Mouse (Mus musculus) gastrocnemius, adult 2 months (tissue): Measurements from ENCODE around the gene Mrps15. TPM values are rescaled to one million over a fixed set of nuclear protein-coding genes. Genes with fewer than 3 reads are reported as not detected.
"Not testable (repeated sequence)": the region's sequence is repeated elsewhere in the genome, so short reads cannot be mapped to it uniquely, and the experiment has no call there.

ENCODE experiments used
- DNase-seq: peaks from one replicate; pipeline ENCODE4 v3.0.0; 2022
- H3K27ac ChIP-seq: fragments of 200-600 bp; 2 replicates; pipeline ENCODE4 v1.8.1; 2022; ENCODE audit warnings: mild to moderate bottlenecking
- H3K4me3 ChIP-seq: fragments of 200-600 bp; 2 replicates; pipeline ENCODE4 v1.8.1; 2022; ENCODE audit warnings: mild to moderate bottlenecking, moderate library complexity
- CTCF ChIP-seq: fragments of 200-600 bp; IDR thresholded peaks from 2 replicates; pipeline ENCODE4 v1.8.1; 2022; ENCODE audit warnings: antibody characterized with exemption, mild to moderate bottlenecking, moderate library complexity
- intact Hi-C: fragments of 180-260 bp; cut with DNase I; formaldehyde crosslinking; loops from one replicate; pipeline ENCODE4 v1.15.1; 2025
- total RNA-seq, 2 experiments: library from RNA; stranded (reverse); gene quantifications; 2 replicates each; pipeline ENCODE4 v1.2.3; 2021

Gene Mrps15
- total RNA-seq, 2 experiments from 2014 or later: 72.3 to 86.8 TPM

- H3K27ac ChIP-seq: no peak overlapping the region
- peak; percentile 15 for DNase-seq
- H3K4me3 ChIP-seq: no peak overlapping the region
- no peak for TF ChIP-seq CTCF
- intact Hi-C loops: no loop called here
Measured at GRCm38 (mm10) chr4:126084382-126084781, 37.7 kb downstream of the Mrps15 start.

GRCm38 (mm10) chr4:126085996-126086576 lies 39.4 kb downstream of the Mrps15 start:
- peak; percentile 93 for TF ChIP-seq CTCF
- peak overlapping the region; percentile 82 for H3K27ac ChIP-seq
- intact Hi-C loops: loop anchor here (1.0 to 5.0 kb wide), 2 partner anchors 27 to 76 kb away; partner anchors contain the start of gene Sh3d21
- H3K4me3 ChIP-seq: peak overlapping the region; percentile 37
- peak; percentile 91 for DNase-seq

DNA sequence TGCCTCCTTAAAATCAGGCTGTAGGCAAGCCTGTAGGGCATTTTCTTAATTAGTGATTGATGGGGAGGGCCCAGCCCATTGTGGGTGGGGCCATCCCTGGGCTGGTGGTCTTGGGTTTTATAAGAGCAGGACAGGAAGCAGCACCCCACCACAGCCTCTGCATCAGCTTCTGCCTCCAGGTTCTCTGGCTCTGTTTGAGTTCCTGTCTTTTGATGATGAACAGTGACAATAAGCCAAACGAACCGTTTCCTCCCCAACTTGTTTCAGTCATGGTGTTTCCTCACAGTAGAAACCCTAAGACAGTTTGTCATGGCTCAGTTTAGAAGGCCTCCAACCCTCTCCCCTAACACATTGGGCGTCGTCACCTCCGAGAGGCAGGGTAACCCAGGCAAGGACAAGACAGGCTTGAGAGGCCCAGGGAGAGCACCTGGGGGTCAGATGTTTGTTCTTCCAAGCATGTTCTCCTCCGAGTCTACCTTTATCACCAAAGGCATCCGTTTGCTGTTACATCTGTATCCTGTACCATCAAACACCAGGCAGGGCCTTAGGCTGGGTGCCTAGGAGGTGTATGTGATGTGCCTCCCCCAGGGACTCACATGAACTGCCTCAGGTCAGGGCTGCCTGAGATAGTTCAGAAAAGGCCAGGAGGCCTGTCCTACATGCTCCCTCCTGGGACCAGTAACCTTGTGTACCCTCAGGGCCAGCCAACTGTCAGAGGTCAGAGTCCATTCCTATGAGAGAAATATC lies 43.5 kb downstream of the Mrps15 start:
- TF ChIP-seq CTCF: no peak
- no peak overlapping the region for H3K27ac ChIP-seq
- DNase-seq: no peak

GRCm38 (mm10) chr4:126090848-126091124 lies 44.1 kb downstream of the Mrps15 start:
- intact Hi-C loops: no loop called here
- no peak overlapping the region for H3K4me3 ChIP-seq

More for the DNA sequence above, 43.5 kb downstream of the Mrps15 start:
- intact Hi-C loops: no loop called here
- no peak overlapping the region for H3K4me3 ChIP-seq

GRCm38 (mm10) chr4:126091873-126092272 lies 45.1 kb downstream of the Mrps15 start:
- intact Hi-C loops: no loop called here
- no peak for TF ChIP-seq CTCF
- no peak overlapping the region; the same call in 1 of the 2 replicates for H3K27ac ChIP-seq
- no peak overlapping the region for H3K4me3 ChIP-seq
- DNase-seq: no peak

More at GRCm38 (mm10) chr4:126090848-126091124, 44.1 kb downstream of the Mrps15 start:
- no peak for DNase-seq
- H3K27ac ChIP-seq: no peak overlapping the region
- TF ChIP-seq CTCF: no peak

GRCm38 (mm10) chr4:126095622-126096430 lies 49.1 kb downstream of the Mrps15 start:
- Histone ChIP-seq H3K27ac (peak overlapping the region; percentile 90), H3K4me3 (peak overlapping the region; percentile 93)
- not testable (repeated sequence) for DNase-seq
- intact Hi-C loops: loop anchor here (5.0 kb wide), 1 partner anchor 166 kb away; the partner anchor contains the start of gene Trappc3

- peak; percentile 96 for DNase-seq
- TF ChIP-seq CTCF: no peak
- Histone ChIP-seq H3K4me3 (peak within 1 kb of the TSS; percentile 93), H3K27ac (peak within 1 kb of the TSS; percentile 90)
- intact Hi-C loops: loop anchor here (5.0 kb wide), 1 partner anchor 166 kb away; the partner anchor contains the start of gene Trappc3
Measured at GRCm38 (mm10) chr4:126096464-126097111, 49.9 kb downstream of the Mrps15 start, which contains the start of gene Lsm10. TSS of gene Lsm10 (plus strand) at chr4:126096623.

- H3K4me3 ChIP-seq: no peak overlapping the region
- H3K27ac ChIP-seq: peak overlapping the region; percentile 90
- intact Hi-C loops: loop anchor here (5.0 kb wide), 1 partner anchor 165 kb away; the partner anchor contains the start of gene Trappc3
- DNase-seq: no peak
- TF ChIP-seq CTCF: no peak
Measured at GRCm38 (mm10) chr4:126097711-126098253, 51.1 kb downstream of the Mrps15 start.

DNA sequence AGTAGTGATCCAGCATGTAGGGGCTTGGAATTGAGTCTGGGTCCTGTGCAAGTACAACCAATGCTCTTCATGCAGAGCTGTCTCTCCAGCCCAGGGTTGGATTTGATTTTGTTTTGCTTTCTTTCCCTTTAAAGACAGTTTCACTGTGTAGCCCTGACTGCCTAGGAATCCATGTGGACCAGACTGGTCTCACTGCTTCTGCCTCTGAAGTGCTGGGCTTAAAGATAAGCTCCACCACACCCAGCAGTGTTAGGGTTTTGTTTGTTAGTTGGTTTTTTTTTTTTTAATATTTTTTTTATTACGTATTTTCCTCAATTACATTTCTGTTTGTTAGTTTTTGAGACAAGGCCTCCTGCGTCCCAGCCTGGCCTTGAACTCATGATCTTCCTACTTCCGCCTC lies 52.6 kb downstream of the Mrps15 start:
- no peak for TF ChIP-seq CTCF
- intact Hi-C loops: loop anchor here (5.0 kb wide), 1 partner anchor 163 kb away; the partner anchor contains the start of gene Trappc3

DNA sequence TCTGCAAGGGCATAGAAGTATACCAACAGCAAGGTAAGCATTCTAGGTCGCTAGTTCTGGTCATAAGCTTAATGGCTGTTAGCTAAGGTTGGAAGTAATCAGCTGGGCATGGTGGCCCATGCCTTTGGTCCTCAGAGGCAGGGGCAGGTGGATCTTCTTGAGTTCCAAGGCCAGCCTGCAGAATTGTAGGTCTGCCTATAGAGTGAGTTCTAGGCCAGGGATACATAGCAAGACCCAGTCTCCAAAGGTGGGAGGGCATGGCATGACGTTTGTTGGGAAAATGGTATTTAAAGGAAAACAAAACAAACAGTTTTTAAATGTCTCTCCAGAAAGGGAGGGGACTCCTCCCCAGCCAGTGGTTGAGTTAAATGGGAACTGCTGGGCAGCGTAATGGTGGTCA lies 54.0 kb downstream of the Mrps15 start:
- TF ChIP-seq CTCF: no peak
- intact Hi-C loops: no loop called here
- Histone ChIP-seq H3K4me3 (no peak overlapping the region), H3K27ac (peak overlapping the region; percentile 38; the same call in 1 of the 2 replicates)
- DNase-seq: no peak

More for the DNA sequence above, 52.6 kb downstream of the Mrps15 start:
- DNase-seq: no peak
- no peak overlapping the region for H3K4me3 ChIP-seq
- peak overlapping the region; percentile 38; the same call in 1 of the 2 replicates for H3K27ac ChIP-seq

GRCm38 (mm10) chr4:126102061-126102841 lies 55.5 kb downstream of the Mrps15 start:
- intact Hi-C loops: no loop called here
- Histone ChIP-seq H3K27ac (peak overlapping the region; percentile 97), H3K4me3 (peak overlapping the region; percentile 86)
- peak; percentile 56 for DNase-seq
- TF ChIP-seq CTCF: no peak
